Mouse (Mus musculus) intestine, embryonic 16.5 days (tissue): Measurements from ENCODE around the gene Asna1. TPM values are rescaled to one million over a fixed set of nuclear protein-coding genes. Genes with fewer than 3 reads are reported as not detected.
A peak's percentile ranks its signal among the peaks of the same experiment; 100 is the strongest.

Experiments
- ATAC-seq: fragments of 200-750 bp; cut with Nextera tagmentation; 2 replicates; pipeline ENCODE4 v1.8.0; 2017; ENCODE audit warnings: moderate TSS enrichment, moderate library complexity
- H3K27ac ChIP-seq: fragments of 300-500 bp; sonication (generic); 2 replicates; pipeline ENCODE4 v1.5.1; 2014; ENCODE audit warnings: mild to moderate bottlenecking, low read length
- H3K27me3 ChIP-seq: fragments of 300-500 bp; sonication (generic); replicated peaks from 2 replicates; pipeline ENCODE4 v1.6.1; 2014; ENCODE audit warnings: low read length, control low read depth, mixed read lengths; ENCODE audit not compliant: control insufficient read depth, insufficient read depth
- H3K36me3 ChIP-seq: fragments of 300-500 bp; sonication (generic); 2 replicates; pipeline ENCODE4 v1.6.1; 2014; ENCODE audit warnings: low read length, control low read depth; ENCODE audit not compliant: control insufficient read depth, insufficient read depth
- H3K4me1 ChIP-seq: fragments of 300-500 bp; sonication (generic); 2 replicates; pipeline ENCODE4 v1.6.1; 2014; ENCODE audit warnings: low read length, control low read depth, mixed read lengths; ENCODE audit not compliant: control insufficient read depth, insufficient read depth
- H3K4me2 ChIP-seq: fragments of 300-500 bp; sonication (generic); 2 replicates; pipeline ENCODE4 v1.6.1; 2014; ENCODE audit warnings: low read depth, low read length, control low read depth
- H3K4me3 ChIP-seq: fragments of 300-500 bp; sonication (generic); 2 replicates; pipeline ENCODE4 v1.5.1; 2014; ENCODE audit warnings: mild to moderate bottlenecking, low read length
- H3K9ac ChIP-seq: fragments of 300-500 bp; sonication (generic); 2 replicates; pipeline ENCODE4 v1.6.1; 2014; ENCODE audit warnings: low read depth, low read length
- H3K9me3 ChIP-seq: fragments of 300-500 bp; sonication (generic); 2 replicates; pipeline ENCODE4 v1.6.1; 2016; ENCODE audit warnings: low read length, control low read depth; ENCODE audit not compliant: control insufficient read depth
- WGBS: fragments of 180-500 bp; shearing (Covaris S2); extraction: QIAGEN DNeasy Blood & Tissue Kit; methylation state at CpG from one replicate; pipeline ENCODE4 v1.1.7; 2014; 5-methylcytosine and 5-hydroxymethylcytosine counted together
- polyA plus RNA-seq: library from polyadenylated mRNA; unstranded; fragments of >200 nt; fragmentation: Nextera tagmentation; extraction: Ambion mirVana; gene quantifications from 2 replicates; pipeline ENCODE4 v1.2.1, GENCODE M21; 2015

Gene Asna1
- polyA plus RNA-seq, 1 experiment from 2014 or later = 144 TPM

DNA sequence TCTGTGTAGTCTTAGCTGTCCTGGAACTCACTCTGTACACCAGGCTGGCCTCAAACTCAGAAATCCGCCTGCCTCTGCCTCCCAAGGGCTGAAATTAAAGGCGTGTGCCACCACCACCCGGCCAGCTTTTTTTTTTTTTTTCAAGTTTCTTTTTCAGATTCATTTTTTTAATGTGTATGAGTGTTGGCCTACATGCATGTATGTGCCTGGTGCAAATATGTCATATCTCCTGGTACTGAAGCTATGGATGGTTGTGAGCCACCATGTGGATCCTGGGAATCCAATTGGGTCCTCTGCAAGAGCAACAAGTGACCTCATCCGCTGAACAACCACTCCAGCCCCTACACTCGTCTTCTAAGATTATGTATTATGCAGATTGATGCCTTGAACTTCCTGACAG lies 37.7 kb downstream of the Asna1 start:
- ATAC-seq = no peak
- Histone ChIP-seq H3K36me3 (no peaks in the 10 kb centered on the region), H3K9ac (0 out of 2 replicates have a peak overlapping the region, but pooled peaks have one; percentile 2), H3K4me2 (no peak overlapping the region), H3K9me3 (no peaks in the 10 kb centered on the region), H3K27ac (peak overlapping the region; percentile 95; the same call in 1 of the 2 replicates), H3K4me1 (peaks cover 44% of the 10 kb centered on the region), H3K27me3 (0 out of 2 replicates have a peak, but pooled peaks cover 2% of the 10 kb centered on the region), H3K4me3 (no peak overlapping the region)
- 81% methylated on average over 5 of the region's 5 CpGs for WGBS

DNA sequence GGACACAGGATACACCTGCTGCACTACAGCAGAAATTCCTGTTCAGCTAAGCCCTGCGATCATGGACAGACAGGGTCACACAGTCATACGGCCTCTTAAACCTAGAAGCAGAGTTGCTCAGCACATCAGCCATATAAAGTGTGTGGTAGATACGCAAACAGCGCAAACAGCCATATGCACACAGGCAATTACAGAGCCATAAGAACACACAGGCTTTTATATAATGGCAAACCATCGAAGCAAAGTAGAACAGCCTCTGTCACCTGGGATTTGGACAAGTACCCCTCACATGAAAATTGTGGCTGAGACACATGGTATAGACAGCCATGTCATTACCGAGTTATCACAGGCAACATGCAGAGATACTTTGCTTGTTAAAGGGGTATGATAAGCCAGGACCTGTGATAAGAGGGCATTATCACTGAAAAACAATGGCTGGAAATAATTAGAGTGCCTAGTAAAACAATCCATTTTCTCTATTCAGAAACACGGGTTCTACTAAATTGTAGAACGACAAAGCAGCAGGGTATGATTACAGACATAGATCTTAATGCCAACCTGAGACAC lies 38.6 kb downstream of the Asna1 start:
- Histone ChIP-seq H3K4me3 (peak overlapping the region; percentile 56), H3K4me1 (peaks cover 52% of the 10 kb centered on the region), H3K27ac (peak overlapping the region; percentile 95), H3K36me3 (no peaks in the 10 kb centered on the region), H3K4me2 (peak overlapping the region; percentile 99), H3K27me3 (0 out of 2 replicates have a peak, but pooled peaks cover 2% of the 10 kb centered on the region), H3K9me3 (no peaks in the 10 kb centered on the region), H3K9ac (peak overlapping the region; percentile 76)
- ATAC-seq = no peak
- 28% methylated on average over 8 of the region's 8 CpGs for WGBS

GRCm38 (mm10) chr8:84985684-84986378 lies 39.2 kb downstream of the Asna1 start:
- Histone ChIP-seq H3K36me3 (no peaks in the 10 kb centered on the region), H3K4me2 (peak overlapping the region; percentile 99), H3K27ac (peak overlapping the region; percentile 95), H3K9ac (peak overlapping the region; percentile 76), H3K9me3 (no peaks in the 10 kb centered on the region), H3K4me1 (peaks cover 52% of the 10 kb centered on the region), H3K4me3 (peak overlapping the region; percentile 56), H3K27me3 (0 out of 2 replicates have a peak, but pooled peaks cover 2% of the 10 kb centered on the region)
- peak; percentile 45 for ATAC-seq
- WGBS = under 1% methylated on average over 53 of the region's 53 CpGs

GRCm38 (mm10) chr8:84985049-84985683 lies 39.9 kb downstream of the Asna1 start:
- Histone ChIP-seq H3K27ac (peak overlapping the region; percentile 95), H3K36me3 (no peaks in the 10 kb centered on the region), H3K27me3 (0 out of 2 replicates have a peak, but pooled peaks cover 2% of the 10 kb centered on the region), H3K9ac (peak overlapping the region; percentile 76), H3K9me3 (no peaks in the 10 kb centered on the region), H3K4me2 (peak overlapping the region; percentile 99), H3K4me1 (peaks cover 57% of the 10 kb centered on the region), H3K4me3 (peak overlapping the region; percentile 56)
- ATAC-seq = no peak; the same call in 1 of the 2 replicates
- under 1% methylated on average over 23 of the region's 23 CpGs for WGBS

DNA sequence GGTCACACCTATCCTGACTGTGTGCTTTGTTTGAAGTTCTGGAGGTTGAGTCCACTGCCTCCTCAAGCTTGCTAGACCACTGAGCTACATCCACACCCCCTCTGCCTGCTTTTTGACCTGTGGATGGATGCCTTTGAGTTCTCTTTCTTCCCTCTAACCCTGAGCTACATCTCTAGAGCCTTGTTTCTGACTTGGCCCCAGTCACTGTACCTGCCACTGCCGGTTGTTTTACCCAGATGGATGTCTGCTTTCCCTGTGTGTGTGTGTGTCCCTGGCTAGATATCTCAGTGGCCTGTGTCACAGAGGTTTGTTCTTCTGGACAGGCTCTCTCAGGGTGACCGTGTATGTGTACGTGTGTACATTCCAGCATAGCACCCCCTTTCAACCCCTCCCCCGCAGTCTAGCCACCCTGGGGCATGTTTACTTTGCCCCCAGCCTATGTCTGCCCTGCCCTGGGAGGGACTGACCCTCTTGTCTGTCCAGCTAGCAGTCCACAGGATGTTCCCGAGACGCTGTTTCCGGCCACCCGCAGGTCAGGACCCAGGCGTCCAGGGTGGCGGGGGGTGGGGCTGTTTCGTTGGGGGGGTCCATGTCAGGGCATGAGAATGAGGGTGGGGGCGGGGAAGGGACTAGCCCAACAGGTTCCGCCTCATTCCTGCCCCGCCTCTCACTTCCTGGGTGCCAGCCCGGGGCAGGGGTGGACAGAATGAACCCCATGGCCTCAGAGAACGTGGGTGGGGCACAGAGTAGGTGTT lies 40.6 kb downstream of the Asna1 start:
- peak overlapping the region; percentile 76 for H3K9ac ChIP-seq
- no peaks in the 10 kb centered on the region for H3K9me3 ChIP-seq
- peak; percentile 4; the same call in 1 of the 2 replicates for ATAC-seq
- H3K4me2 ChIP-seq = peak overlapping the region; percentile 99
- H3K27ac ChIP-seq = peak overlapping the region; percentile 95
- 0 out of 2 replicates have a peak, but pooled peaks cover 2% of the 10 kb centered on the region for H3K27me3 ChIP-seq
- 8% methylated on average over 16 of the region's 16 CpGs for WGBS
- no peaks in the 10 kb centered on the region for H3K36me3 ChIP-seq
- peak overlapping the region; percentile 56 for H3K4me3 ChIP-seq
- peaks cover 62% of the 10 kb centered on the region for H3K4me1 ChIP-seq

GRCm38 (mm10) chr8:84982499-84983011 lies 42.5 kb downstream of the Asna1 start:
- Histone ChIP-seq H3K9ac (peak overlapping the region; percentile 44), H3K4me1 (peaks cover 60% of the 10 kb centered on the region), H3K9me3 (no peaks in the 10 kb centered on the region), H3K27ac (peak overlapping the region; percentile 98), H3K27me3 (0 out of 2 replicates have a peak, but pooled peaks cover 2% of the 10 kb centered on the region), H3K4me3 (no peak overlapping the region), H3K4me2 (no peak overlapping the region), H3K36me3 (no peaks in the 10 kb centered on the region)
- no peak for ATAC-seq
- WGBS = 67% methylated on average over 3 of the region's 3 CpGs

- no peak for ATAC-seq
- 77% methylated on average over 15 of the region's 15 CpGs for WGBS
- Histone ChIP-seq H3K9me3 (no peaks in the 10 kb centered on the region), H3K27me3 (0 out of 2 replicates have a peak, but pooled peaks cover 2% of the 10 kb centered on the region), H3K27ac (peak overlapping the region; percentile 98), H3K4me1 (peaks cover 61% of the 10 kb centered on the region), H3K4me2 (no peak overlapping the region), H3K36me3 (no peaks in the 10 kb centered on the region), H3K9ac (peak overlapping the region; percentile 44), H3K4me3 (no peak overlapping the region)
Observed at GRCm38 (mm10) chr8:84981644-84982498, 43.2 kb downstream of the Asna1 start.

GRCm38 (mm10) chr8:84980622-84981358 lies 44.3 kb downstream of the Asna1 start:
- H3K9ac ChIP-seq = peak overlapping the region; percentile 87
- 23% methylated on average over 11 of the region's 11 CpGs for WGBS
- H3K27me3 ChIP-seq = no peaks in the 10 kb centered on the region
- H3K4me2 ChIP-seq = peak overlapping the region; percentile 97; the same call in 1 of the 2 replicates
- H3K36me3 ChIP-seq = no peaks in the 10 kb centered on the region
- ATAC-seq = no peak
- H3K4me1 ChIP-seq = peaks cover 66% of the 10 kb centered on the region
- no peaks in the 10 kb centered on the region for H3K9me3 ChIP-seq
- H3K27ac ChIP-seq = peak overlapping the region; percentile 98
- H3K4me3 ChIP-seq = peak overlapping the region; percentile 76
